Mouse (Mus musculus) stomach, embryonic 15.5 days (tissue): ENCODE measurements at regions not wholly inside any gene's neighbourhood (a gene's known extent, or its start where the extent isn't known, plus 50 kb on each side); places are given as distances from the start of the nearest gene placed in this dataset.

Experiments
- ATAC-seq: fragments of 200-750 bp; cut with Nextera tagmentation; 2 replicates; pipeline ENCODE4 v1.8.0; 2017; ENCODE audit warnings: low read depth, moderate number of reproducible peaks, moderate TSS enrichment; ENCODE audit not compliant: insufficient read depth, low FRiP score
- H3K27ac ChIP-seq: fragments of 300-500 bp; sonication (generic); 2 replicates; pipeline ENCODE4 v1.5.1; 2015; ENCODE audit warnings: mild to moderate bottlenecking, inconsistent platforms
- H3K27me3 ChIP-seq: fragments of 300-500 bp; sonication (generic); replicated peaks from 2 replicates; pipeline ENCODE4 v1.6.1; 2015; ENCODE audit warnings: inconsistent platforms
- H3K36me3 ChIP-seq: fragments of 300-500 bp; sonication (generic); 2 replicates; pipeline ENCODE4 v1.6.1; 2015; ENCODE audit warnings: inconsistent platforms
- H3K4me1 ChIP-seq: fragments of 300-500 bp; sonication (generic); 2 replicates; pipeline ENCODE4 v1.6.1; 2015; ENCODE audit warnings: inconsistent platforms
- H3K4me2 ChIP-seq: fragments of 300-500 bp; sonication (generic); 2 replicates; pipeline ENCODE4 v1.6.1; 2015; ENCODE audit warnings: mild to moderate bottlenecking, inconsistent platforms
- H3K4me3 ChIP-seq: fragments of 300-500 bp; sonication (generic); replicated peaks from 2 replicates; pipeline ENCODE4 v1.5.1; 2015; ENCODE audit warnings: inconsistent platforms
- H3K9ac ChIP-seq: fragments of 300-500 bp; sonication (generic); 2 replicates; pipeline ENCODE4 v1.6.1; 2015; ENCODE audit warnings: inconsistent platforms
- H3K9me3 ChIP-seq: fragments of 300-500 bp; sonication (generic); 2 replicates; pipeline ENCODE4 v1.6.1; 2016; ENCODE audit warnings: inconsistent platforms
- WGBS: fragments of 180-500 bp; shearing (Covaris S2); methylation state at CpG from one replicate; pipeline ENCODE4 v1.1.7; 2015; 5-methylcytosine and 5-hydroxymethylcytosine counted together

DNA sequence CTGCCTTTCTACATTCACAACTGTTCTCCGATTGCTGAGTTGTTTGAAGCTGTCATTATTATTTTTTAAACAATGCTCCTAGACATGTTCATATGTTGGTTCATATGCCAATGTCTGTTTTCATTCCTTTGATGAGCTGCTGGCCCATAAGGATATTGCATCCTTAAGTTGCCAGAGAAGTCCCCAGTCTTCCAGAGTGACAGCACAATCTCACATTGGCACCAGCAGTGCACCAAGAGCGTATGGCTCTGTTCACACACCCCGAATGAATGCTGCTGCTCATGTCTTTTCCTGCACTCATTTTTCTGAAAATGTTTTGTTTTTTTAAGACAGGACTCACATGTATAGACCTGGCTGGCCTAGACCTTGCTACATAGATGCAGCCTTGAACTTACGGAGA is 124.4 kb upstream of the Ccnd2 start:
- no peak for ATAC-seq
- Histone ChIP-seq H3K27me3 (no peaks in the 10 kb centered on the region), H3K36me3 (no peaks in the 10 kb centered on the region), H3K9me3 (no peaks in the 10 kb centered on the region), H3K9ac (no peak overlapping the region), H3K4me3 (no peak overlapping the region), H3K4me1 (peaks cover 3% of the 10 kb centered on the region; the same call in 1 of the 2 replicates), H3K4me2 (no peak overlapping the region), H3K27ac (no peak overlapping the region)
- WGBS: 95% methylated on average over 4 of the region's 4 CpGs

DNA sequence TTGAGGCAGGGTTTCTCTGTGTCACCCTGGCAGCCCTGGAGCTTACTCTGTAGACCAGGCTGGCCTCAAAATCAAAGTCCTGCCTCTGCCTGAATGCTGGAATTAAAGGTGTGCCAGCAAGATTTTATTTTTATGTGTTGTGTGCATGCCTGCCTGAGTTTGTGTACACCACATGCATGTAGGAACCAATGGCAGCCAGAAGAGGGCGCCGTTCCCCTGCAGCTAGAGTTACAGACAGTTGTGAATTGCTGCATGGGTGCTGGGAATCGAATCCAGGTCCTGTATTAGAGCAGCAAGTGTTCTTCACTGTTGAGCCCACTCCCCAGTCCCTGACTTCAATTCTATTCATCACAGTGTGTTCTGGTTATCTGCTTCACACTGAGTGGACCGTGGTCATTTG is 126.4 kb upstream of the Ccnd2 start:
- H3K9me3 ChIP-seq: no peaks in the 10 kb centered on the region
- no peak overlapping the region for H3K27ac ChIP-seq
- no peaks in the 10 kb centered on the region for H3K27me3 ChIP-seq
- no peak overlapping the region for H3K4me2 ChIP-seq
- no peaks in the 10 kb centered on the region for H3K36me3 ChIP-seq
- ATAC-seq: no peak
- peaks cover 3% of the 10 kb centered on the region for H3K4me1 ChIP-seq
- no peak overlapping the region for H3K9ac ChIP-seq
- H3K4me3 ChIP-seq: no peak overlapping the region
- 82% methylated on average over 4 of the region's 4 CpGs for WGBS

DNA sequence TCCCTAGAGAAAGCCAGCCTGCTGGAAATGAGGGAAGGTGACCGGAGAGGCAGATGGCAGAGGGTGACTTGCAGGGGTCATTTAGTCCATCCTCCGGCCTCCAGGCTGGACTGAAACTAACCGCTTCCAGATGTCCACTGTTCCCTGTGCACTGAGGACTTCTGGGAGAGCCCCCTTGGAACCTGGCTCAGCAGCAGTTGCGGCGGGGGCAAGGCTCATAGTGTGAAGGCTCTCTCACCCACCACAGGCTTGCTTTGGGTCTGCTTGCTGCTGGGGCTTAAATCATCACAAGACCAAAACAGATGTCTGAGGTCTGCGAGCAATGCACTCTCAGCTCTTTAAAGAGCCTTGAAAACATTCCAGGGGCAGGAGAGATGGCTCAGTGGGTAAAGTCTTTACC is 132.2 kb upstream of the Ccnd2 start:
- WGBS: 55% methylated on average over 6 of the region's 6 CpGs
- H3K4me2 ChIP-seq: no peak overlapping the region
- no peak for ATAC-seq

DNA sequence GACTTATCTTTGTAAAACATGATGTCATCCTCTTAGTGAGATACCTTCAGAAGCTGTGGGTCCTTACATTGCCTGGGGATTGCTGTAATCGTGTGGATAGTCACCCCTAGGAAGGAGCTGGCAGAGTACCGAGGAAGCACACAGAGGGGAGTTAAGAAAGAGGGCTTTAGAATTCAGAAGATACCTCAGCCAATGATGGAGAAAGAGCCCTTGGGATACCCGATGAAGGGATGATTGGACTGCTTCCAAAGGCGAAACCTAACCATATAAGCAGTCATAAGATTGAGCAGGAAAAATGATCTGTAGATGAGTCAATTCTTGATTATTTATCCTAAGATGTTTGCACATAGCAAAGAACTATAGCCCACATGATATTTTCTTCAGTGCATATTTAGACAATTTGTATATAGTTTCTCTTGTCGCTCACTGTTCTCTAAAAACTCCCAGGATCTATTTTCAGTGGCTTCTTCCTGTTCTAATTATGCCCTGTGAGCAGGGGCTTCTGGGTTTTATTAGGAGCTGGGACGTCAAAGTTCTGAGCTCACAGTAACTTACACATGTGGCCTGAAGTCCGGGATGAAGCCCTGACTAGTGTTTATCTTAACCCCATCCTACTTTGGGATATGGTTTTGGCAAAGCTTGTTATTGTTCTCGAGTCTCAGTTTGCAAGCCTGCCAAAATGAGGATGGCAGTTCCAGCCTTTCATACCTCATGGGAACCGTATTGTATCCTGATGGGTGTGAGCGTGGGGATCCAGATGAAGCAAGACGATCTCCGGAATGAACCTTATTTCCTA is 134.9 kb upstream of the Ccnd2 start:
- no peak; the same call in 1 of the 2 replicates for ATAC-seq
- WGBS: 46% methylated on average over 12 of the region's 12 CpGs
- no peak overlapping the region for H3K4me2 ChIP-seq
- no peak overlapping the region; the same call in 1 of the 2 replicates for H3K27ac ChIP-seq
- H3K4me1 ChIP-seq: peaks cover 2% of the 10 kb centered on the region; the same call in 1 of the 2 replicates
- no peaks in the 10 kb centered on the region for H3K36me3 ChIP-seq
- no peaks in the 10 kb centered on the region for H3K27me3 ChIP-seq
- no peaks in the 10 kb centered on the region for H3K9me3 ChIP-seq
- no peak overlapping the region for H3K9ac ChIP-seq
- H3K4me3 ChIP-seq: no peak overlapping the region

More for the DNA sequence above, 132.2 kb upstream of the Ccnd2 start:
- Histone ChIP-seq H3K27me3 (no peaks in the 10 kb centered on the region), H3K9ac (no peak overlapping the region), H3K36me3 (no peaks in the 10 kb centered on the region), H3K4me1 (peaks cover 2% of the 10 kb centered on the region; the same call in 1 of the 2 replicates), H3K4me3 (no peak overlapping the region), H3K9me3 (no peaks in the 10 kb centered on the region), H3K27ac (no peak overlapping the region)

DNA sequence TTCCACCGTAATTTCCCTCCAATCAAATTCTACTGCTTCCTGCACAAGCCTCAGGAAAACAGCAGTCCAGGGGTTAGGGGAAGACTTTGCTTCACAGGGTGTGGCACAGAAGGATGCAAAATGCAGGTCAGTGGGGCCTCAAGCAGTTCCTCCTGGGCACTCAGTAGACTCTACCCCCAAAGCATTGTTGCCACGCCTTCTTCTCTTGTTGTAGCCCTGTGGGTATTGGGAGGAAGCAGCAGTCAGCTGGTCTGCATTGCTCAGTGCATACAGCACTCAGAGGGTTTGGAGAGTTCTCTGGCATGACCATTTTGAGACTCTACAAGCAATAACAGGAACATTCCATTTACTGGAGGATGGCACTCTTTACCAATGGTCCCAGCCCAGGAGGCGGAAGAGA is 137.0 kb upstream of the Ccnd2 start:
- Histone ChIP-seq H3K27ac (no peak overlapping the region), H3K4me1 (0 out of 2 replicates have a peak, but pooled peaks cover 2% of the 10 kb centered on the region), H3K4me2 (no peak overlapping the region), H3K36me3 (no peaks in the 10 kb centered on the region), H3K4me3 (no peak overlapping the region), H3K27me3 (no peaks in the 10 kb centered on the region), H3K9me3 (no peaks in the 10 kb centered on the region), H3K9ac (no peak overlapping the region)
- ATAC-seq: no peak
- WGBS: 76% methylated on average over 3 of the region's 3 CpGs

DNA sequence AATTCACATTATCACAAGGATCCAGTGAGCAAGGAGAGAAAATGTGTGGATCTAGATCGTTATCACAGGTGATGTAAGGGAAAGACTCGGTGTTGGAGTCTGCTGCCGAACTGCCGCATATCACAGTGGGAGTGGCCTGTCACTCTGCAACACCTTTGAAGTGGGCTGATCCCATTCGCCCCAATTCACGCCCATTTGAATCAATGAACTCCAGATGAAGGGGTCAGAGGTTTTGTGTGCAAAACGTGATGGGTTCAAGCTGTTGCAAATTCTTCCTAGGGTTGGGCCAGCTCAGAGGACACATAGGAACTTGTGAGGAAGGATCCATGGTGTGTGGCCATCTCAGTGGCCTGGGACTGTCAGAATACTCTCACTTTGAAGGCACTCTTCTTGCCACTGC is 139.9 kb upstream of the Ccnd2 start:
- WGBS: 27% methylated on average over 7 of the region's 7 CpGs
- H3K9me3 ChIP-seq: no peaks in the 10 kb centered on the region
- H3K4me3 ChIP-seq: no peak overlapping the region
- H3K4me2 ChIP-seq: no peak overlapping the region
- ATAC-seq: no peak
- H3K27me3 ChIP-seq: no peaks in the 10 kb centered on the region
- no peak overlapping the region for H3K27ac ChIP-seq
- H3K4me1 ChIP-seq: no peaks in the 10 kb centered on the region
- H3K9ac ChIP-seq: no peak overlapping the region
- H3K36me3 ChIP-seq: no peaks in the 10 kb centered on the region

DNA sequence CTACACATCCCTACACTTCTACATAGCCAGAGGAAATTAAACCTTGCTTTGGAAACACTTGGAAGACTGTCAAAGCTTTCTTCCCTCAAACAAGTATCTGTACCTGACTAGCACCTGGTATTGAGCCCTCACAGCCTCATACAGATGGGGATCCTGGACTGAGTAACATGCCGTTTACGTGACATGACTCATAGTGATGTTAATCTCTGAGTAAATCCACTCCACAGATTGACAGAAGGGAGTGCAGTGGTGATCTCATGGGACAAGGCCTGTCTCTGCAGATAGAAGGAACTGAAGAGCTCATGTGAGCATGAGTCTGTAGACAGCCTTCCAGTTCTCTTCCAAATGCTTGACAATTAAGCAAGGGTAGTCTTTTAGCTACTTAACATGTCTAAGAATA is 141.8 kb upstream of the Ccnd2 start:
- Histone ChIP-seq H3K4me2 (no peak overlapping the region), H3K4me1 (no peaks in the 10 kb centered on the region), H3K9ac (no peak overlapping the region), H3K4me3 (no peak overlapping the region), H3K27me3 (no peaks in the 10 kb centered on the region), H3K36me3 (no peaks in the 10 kb centered on the region), H3K9me3 (no peaks in the 10 kb centered on the region), H3K27ac (no peak overlapping the region)
- WGBS: 63% methylated on average over 2 of the region's 2 CpGs
- ATAC-seq: no peak; the same call in 1 of the 2 replicates

DNA sequence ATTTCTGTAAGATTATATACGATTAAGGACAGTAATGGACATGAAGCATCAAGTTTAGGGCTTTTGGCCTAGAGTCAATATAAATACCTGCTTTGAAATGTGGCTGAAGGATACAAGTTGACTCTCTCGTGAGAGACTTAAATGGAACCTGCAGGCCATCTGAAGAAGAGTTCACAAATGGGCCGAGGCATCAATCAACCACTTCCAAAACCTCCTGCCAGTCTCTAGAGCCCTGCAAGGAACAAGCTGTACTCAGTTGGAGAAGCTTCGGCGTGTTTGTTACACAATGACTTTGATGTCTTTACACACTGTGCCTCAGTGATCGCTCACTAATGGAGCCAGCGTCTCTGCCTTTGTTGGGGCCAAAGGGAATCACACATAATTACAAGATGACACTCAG is 146.1 kb upstream of the Ccnd2 start:
- H3K27me3 ChIP-seq: no peaks in the 10 kb centered on the region
- no peak overlapping the region for H3K4me2 ChIP-seq
- WGBS: 72% methylated on average over 7 of the region's 7 CpGs
- no peaks in the 10 kb centered on the region for H3K36me3 ChIP-seq
- H3K4me1 ChIP-seq: no peaks in the 10 kb centered on the region
- no peaks in the 10 kb centered on the region for H3K9me3 ChIP-seq
- no peak overlapping the region for H3K27ac ChIP-seq
- no peak for ATAC-seq
- H3K9ac ChIP-seq: no peak overlapping the region
- H3K4me3 ChIP-seq: no peak overlapping the region

DNA sequence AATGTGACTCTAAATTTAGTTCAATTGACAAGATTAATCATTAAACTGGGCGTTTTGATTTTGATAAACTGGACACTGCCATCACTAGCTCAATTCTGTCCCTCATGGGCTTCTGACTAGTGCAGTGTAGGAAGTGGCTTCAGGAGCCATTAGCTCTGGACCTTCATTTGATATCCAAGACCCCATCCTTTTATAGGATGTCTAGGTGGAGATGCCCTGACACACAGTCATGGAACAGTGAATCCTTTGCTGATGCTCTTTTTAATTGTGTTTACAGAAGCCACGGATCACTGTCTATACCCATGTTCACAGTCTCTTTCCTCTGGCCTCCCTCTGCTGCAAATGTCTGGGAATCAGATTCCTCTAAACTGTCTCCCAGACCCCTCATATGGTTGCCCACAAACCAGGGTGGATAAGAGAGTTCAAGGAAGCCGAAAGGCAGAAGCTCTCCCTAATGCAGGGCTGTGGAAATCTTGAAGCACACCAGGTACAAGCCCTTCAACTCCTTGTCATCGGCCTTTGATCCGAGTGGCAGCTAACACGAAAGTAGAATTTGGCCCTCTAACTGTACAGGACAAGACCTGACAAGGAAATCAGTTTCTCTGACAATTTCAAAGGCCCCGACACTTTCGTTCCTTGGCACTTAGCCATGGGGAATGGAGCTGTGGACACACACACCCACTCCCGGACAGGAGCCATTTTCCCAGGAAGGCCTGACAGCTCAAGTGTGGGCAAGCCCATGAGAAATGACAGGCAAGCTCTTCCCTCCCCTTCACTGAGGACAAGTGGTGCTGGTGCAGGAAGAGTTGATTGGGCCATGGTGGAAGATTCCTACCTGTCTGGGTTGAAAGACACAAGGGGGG is 135.2 kb upstream of the Parp11 start:
- no peaks in the 10 kb centered on the region for H3K4me1 ChIP-seq
- H3K36me3 ChIP-seq: no peaks in the 10 kb centered on the region
- H3K9ac ChIP-seq: no peak overlapping the region
- no peak overlapping the region for H3K4me3 ChIP-seq
- no peaks in the 10 kb centered on the region for H3K27me3 ChIP-seq
- ATAC-seq: no peak
- WGBS: 69% methylated on average over 9 of the region's 9 CpGs
- no peak overlapping the region for H3K4me2 ChIP-seq
- H3K9me3 ChIP-seq: no peaks in the 10 kb centered on the region
- H3K27ac ChIP-seq: no peak overlapping the region; the same call in 1 of the 2 replicates

DNA sequence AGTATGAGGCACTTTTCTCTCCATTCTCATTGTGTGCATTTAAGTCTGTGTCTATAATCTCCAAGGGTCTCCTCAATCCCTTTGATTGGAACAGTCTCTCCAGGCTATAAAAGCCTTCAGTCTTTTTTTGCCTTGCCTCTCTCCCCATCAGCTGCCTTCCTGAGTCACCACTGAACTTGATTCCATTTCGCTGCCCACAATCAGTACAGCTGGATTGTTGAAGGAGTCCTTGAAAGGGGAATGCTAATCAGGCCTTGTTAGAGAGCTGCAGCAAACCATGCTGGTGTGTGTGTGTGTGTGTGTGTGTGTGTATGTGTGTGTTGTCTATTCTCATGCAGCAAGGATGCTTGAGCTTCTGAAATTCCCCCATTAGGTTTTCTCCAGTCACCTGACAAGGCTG is 129.3 kb upstream of the Parp11 start:
- no peaks in the 10 kb centered on the region for H3K36me3 ChIP-seq
- 57% methylated on average over 1 of the region's 1 CpGs for WGBS
- no peaks in the 10 kb centered on the region for H3K4me1 ChIP-seq
- no peaks in the 10 kb centered on the region for H3K27me3 ChIP-seq
- ATAC-seq: no peak
- no peak overlapping the region for H3K4me2 ChIP-seq
- no peak overlapping the region for H3K27ac ChIP-seq
- no peak overlapping the region for H3K9ac ChIP-seq
- H3K9me3 ChIP-seq: no peaks in the 10 kb centered on the region
- H3K4me3 ChIP-seq: no peak overlapping the region

DNA sequence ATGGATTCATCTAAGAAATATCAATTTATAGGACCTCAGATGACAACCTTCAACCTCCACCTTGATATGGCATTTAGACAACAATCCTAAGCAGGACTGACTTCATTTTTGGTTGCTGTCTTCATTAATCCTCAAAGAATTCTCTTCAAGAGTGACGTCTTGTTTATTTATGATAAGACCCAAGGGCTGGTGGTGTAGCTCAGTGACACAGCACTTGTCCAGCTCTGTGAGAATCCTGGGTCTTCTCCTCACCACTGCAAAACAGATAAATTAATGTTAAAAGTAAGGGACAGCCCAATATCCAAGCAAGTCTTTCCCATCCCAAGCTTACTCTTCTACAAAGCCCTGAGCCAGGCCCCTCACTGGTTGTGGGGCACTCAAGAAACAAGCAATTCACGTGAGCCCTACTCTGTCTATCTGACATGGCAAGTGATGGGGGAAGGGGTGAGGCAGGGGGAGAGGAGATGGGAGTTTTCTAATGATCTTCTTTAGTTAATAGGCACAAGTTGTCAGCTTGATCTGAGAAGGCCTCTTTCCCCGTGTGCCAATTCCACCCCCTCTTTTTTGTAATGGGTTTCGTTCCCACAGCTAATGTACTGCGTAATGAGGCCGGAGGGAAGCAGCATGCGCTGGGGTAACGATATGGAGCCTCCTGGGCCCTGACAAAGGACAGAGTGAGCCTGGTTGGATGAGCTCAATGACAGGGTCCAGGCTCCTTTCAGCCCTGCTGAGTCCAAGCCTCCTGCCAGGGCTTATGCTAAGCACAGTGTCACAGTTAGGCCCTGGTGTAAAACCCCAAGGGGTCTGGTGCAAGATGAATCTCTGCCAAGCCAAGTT is 127.7 kb upstream of the Parp11 start:
- Histone ChIP-seq H3K27ac (no peak overlapping the region), H3K27me3 (no peaks in the 10 kb centered on the region)
- 73% methylated on average over 8 of the region's 8 CpGs for WGBS

More for the DNA sequence above, 127.7 kb upstream of the Parp11 start:
- no peaks in the 10 kb centered on the region for H3K4me1 ChIP-seq
- H3K4me3 ChIP-seq: no peak overlapping the region
- no peaks in the 10 kb centered on the region for H3K9me3 ChIP-seq
- H3K4me2 ChIP-seq: no peak overlapping the region
- H3K36me3 ChIP-seq: no peaks in the 10 kb centered on the region
- ATAC-seq: no peak
- H3K9ac ChIP-seq: no peak overlapping the region
